Mouse (Mus musculus) olfactory bulb, adult 2 months (tissue): ENCODE data around the gene Igsf21. TPM values are rescaled to one million over a fixed set of nuclear protein-coding genes. Genes with fewer than 3 reads are reported as not detected.

Experiments used
- H3K27ac ChIP-seq: fragments of 200-500 bp; 2 replicates; pipeline ENCODE4 v1.5.1; 2012; ENCODE audit warnings: low read depth, low read length; ENCODE audit not compliant: insufficient read depth
- H3K4me1 ChIP-seq: fragments of 200-500 bp; 2 replicates; pipeline ENCODE4 v1.6.1; 2012; ENCODE audit warnings: low read length; ENCODE audit not compliant: control insufficient read depth, insufficient read depth
- H3K4me3 ChIP-seq: fragments of 200-500 bp; 2 replicates; pipeline ENCODE4 v1.5.1; 2012; ENCODE audit warnings: mild to moderate bottlenecking, low read depth, low read length, moderate library complexity; ENCODE audit not compliant: insufficient read depth
- CTCF ChIP-seq: fragments of 200-500 bp; IDR thresholded peaks from 2 replicates; pipeline ENCODE4 v1.5.1; 2012; ENCODE audit warnings: low read depth, mild to moderate bottlenecking, low read length, moderate library complexity; ENCODE audit not compliant: insufficient read depth
- POLR2A ChIP-seq: fragments of 200-500 bp; IDR thresholded peaks from 2 replicates; pipeline ENCODE4 v1.6.1; 2012; ENCODE audit warnings: mild to moderate bottlenecking, low read depth, low read length, moderate library complexity; ENCODE audit not compliant: insufficient read depth
- WGBS: fragments of 180-500 bp; shearing (Covaris S2); methylation state at CpG from one replicate; pipeline ENCODE4 v1.1.7; 2018; 5-methylcytosine and 5-hydroxymethylcytosine counted together
- polyA plus RNA-seq: library from polyadenylated mRNA; stranded (reverse); fragments of >200 nt; gene quantifications from 2 replicates; pipeline ENCODE4 v1.2.4, GENCODE M21; 2012; ENCODE audit warnings: low replicate concordance; ENCODE audit not compliant: missing spikeins, insufficient read depth, insufficient read length

The Igsf21 gene
- polyA plus RNA-seq, 1 experiment: not detected

DNA sequence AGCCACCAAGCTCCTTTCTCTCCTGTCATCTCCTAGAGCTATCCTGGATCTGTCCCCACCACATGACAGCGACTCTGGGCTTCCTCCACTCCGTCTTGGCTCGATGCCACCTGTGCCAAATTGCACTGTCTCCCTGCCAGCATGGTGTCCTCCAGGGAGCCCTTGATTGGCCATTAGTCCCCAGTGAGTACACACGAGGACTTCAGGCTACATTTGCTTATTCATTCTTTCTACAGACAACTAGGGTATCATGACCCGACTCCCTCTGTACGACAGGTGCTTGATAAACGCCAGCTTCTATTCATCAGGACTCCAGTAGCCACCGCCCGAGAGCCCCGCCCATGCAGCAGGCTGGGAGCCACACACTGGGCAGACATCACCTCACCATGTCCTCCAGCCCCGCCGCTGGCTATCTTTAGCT, 40.8 kb downstream of the Igsf21 start:
- TF ChIP-seq POLR2A (no peak), CTCF (no peak)
- H3K27ac ChIP-seq: no peak overlapping the region
- WGBS: 45% methylated on average over 12 of the region's 12 CpGs

DNA sequence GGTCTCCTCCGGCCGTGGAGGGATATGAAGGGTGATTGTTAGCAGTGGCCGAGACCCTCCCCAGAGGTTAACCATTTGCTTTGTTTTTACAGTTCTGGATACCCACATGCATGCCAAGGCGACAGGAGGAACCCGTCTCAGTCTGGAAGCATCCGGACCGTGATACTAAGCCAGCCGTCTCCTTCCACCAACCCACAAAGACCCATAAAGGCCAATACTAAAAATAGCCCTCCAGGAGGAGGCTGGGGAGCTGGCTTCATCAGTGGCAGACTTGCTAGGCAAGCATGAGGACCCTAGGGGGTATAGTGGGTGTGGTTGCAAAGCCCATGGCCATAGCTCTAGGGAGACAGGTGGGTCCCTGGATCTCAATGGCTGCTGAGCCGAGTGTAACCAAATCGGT, 41.8 kb downstream of the Igsf21 start:
- 67% methylated on average over 10 of the region's 10 CpGs for WGBS
- Histone ChIP-seq H3K4me3 (no peak overlapping the region), H3K4me1 (peaks cover 26% of the 10 kb centered on the region)

More for the DNA sequence above, 40.8 kb downstream of the Igsf21 start:
- no peak overlapping the region for H3K4me3 ChIP-seq
- H3K4me1 ChIP-seq: peaks cover 26% of the 10 kb centered on the region

DNA sequence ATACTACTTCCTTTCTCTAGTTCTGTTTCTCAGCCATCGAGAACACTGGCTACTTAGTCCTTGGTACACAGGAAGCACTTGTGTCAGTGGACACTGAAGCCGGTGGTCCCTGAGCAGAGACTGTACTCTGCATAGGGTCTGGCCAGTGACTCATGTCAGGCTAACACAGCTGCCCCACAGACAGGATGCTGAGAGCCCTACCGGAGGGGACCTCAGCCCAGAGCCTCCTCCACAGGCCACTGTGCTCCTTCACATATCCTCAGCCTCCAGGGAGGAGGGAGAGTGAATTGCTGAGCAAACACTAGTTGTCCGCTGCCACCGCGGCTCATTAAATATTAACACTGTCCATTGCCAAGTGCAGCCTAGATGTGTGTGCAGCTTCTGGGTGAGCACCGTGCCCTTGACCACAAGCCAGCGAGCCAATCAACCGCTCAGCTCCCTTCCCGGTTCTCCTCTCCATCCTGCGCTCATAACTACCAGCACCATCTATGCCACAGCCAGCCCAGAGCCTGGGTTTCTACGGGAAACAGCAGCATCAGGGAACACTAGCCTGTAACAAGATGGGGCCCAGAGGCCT, 42.8 kb downstream of the Igsf21 start:
- Histone ChIP-seq H3K4me3 (no peak overlapping the region), H3K27ac (no peak overlapping the region), H3K4me1 (peaks cover 26% of the 10 kb centered on the region)
- WGBS: 75% methylated on average over 12 of the region's 12 CpGs
- no peak for TF ChIP-seq CTCF
- no peak for TF ChIP-seq POLR2A

More for the DNA sequence above, 41.8 kb downstream of the Igsf21 start:
- H3K27ac ChIP-seq: no peak overlapping the region
- TF ChIP-seq CTCF (no peak), POLR2A (no peak)

DNA sequence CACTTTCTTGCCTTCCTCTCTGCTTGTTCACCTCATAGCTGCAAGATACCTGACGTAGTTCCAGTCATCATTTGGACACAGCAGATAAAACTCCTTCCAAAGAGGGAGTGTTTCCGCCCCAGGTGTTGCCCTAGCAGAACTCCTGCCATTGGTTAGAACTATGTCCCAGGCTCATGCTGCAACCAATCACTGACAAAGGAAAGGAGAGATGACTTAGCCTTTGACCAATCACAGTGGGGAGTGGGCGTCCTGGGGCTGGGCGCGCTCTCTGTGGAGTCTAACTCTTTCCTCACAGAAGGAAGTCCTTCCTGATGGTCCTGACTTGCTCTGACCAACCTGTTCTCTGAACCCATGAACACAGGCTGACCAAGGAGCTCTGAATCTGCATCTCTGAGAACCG, 44.4 kb downstream of the Igsf21 start:
- TF ChIP-seq CTCF (no peak), POLR2A (no peak)
- WGBS: 69% methylated on average over 6 of the region's 6 CpGs
- Histone ChIP-seq H3K4me3 (no peak overlapping the region), H3K4me1 (peaks cover 26% of the 10 kb centered on the region), H3K27ac (no peak overlapping the region)

GRCm38 (mm10) chr4:140200296-140200695, 46.3 kb downstream of the Igsf21 start:
- Histone ChIP-seq H3K4me3 (no peak overlapping the region), H3K4me1 (peaks cover 17% of the 10 kb centered on the region), H3K27ac (no peak overlapping the region)
- WGBS: 78% methylated on average over 14 of the region's 14 CpGs
- TF ChIP-seq CTCF (no peak), POLR2A (no peak)

- TF ChIP-seq CTCF (no peak), POLR2A (no peak)
- 78% methylated on average over 9 of the region's 9 CpGs for WGBS
- H3K27ac ChIP-seq: no peak overlapping the region
- H3K4me1 ChIP-seq: no peaks in the 10 kb centered on the region
- H3K4me3 ChIP-seq: no peak overlapping the region
Measured at GRCm38 (mm10) chr4:140196717-140197116, 49.9 kb downstream of the Igsf21 start.

- Histone ChIP-seq H3K4me3 (no peak overlapping the region), H3K4me1 (peaks cover 16% of the 10 kb centered on the region), H3K27ac (no peak overlapping the region)
- TF ChIP-seq CTCF (no peak), POLR2A (no peak)
- WGBS: 89% methylated on average over 18 of the region's 18 CpGs
Measured at GRCm38 (mm10) chr4:140192276-140193002, 54.1 kb downstream of the Igsf21 start.

GRCm38 (mm10) chr4:140189601-140190000, 57.0 kb downstream of the Igsf21 start:
- TF ChIP-seq POLR2A (no peak), CTCF (no peak)
- H3K4me1 ChIP-seq: peaks cover 18% of the 10 kb centered on the region
- no peak overlapping the region; the same call in 1 of the 2 replicates for H3K27ac ChIP-seq
- WGBS: 41% methylated on average over 9 of the region's 9 CpGs
- H3K4me3 ChIP-seq: no peak overlapping the region

DNA sequence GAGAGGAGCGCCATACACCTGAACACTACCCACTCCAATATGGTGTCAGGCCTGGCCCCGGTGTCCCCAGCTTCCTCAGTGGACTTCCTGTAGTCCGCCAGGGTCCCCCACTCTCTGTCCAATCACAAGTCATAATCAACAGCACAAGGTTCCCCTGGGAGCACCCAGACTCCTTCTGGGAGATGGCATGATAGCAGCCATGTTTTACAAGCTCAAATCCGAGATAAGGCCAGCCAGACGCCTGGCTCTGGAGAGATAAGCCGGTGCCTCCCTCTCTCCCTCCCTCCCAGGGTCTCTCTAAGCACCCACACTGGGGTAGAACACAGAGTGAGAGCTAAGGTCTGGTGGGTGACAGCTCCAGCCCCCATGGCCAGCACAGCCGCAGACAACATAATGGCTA, 58.0 kb downstream of the Igsf21 start:
- H3K27ac ChIP-seq: no peak overlapping the region
- peaks cover 18% of the 10 kb centered on the region for H3K4me1 ChIP-seq
- H3K4me3 ChIP-seq: no peak overlapping the region
- 90% methylated on average over 7 of the region's 7 CpGs for WGBS
- TF ChIP-seq POLR2A (no peak), CTCF (no peak)
